Mouse (Mus musculus): Measurements from ENCODE around the gene Slit3.

The Slit3 gene

GRCm38 (mm10) chr11:35120894-35121610, at the start of gene Slit3:
Slit3 (plus strand) TSS chr11:35121224.
- in situ Hi-C loops (cut with MboI, MseI) = loop anchor here in 1 of 2 experiments (10.0 kb wide), 2 partner anchors 294 to 544 kb away; no protein-coding TSS in a partner anchor

DNA sequence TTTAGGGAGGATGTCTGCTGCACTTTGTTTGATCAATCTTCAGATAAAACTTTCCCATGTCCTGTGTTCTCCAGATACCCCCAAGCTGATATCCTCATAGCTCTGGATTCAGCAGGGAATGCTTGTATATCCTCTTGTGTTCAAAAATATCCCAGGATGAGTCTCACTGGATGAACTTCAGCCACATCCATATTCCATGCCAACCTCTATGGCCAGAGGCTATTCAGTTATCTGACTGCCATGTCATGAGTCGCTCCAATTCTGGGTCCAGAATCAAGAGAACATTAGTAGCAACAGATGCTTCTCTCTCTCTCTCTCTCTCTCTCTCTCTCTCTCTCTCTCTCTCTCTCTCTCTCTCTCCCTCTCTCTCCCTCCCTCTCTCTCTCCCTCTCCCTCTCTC, 49.6 kb upstream of the Slit3 start:
- in situ Hi-C loops (cut with MboI, MseI) = no loop called here

- in situ Hi-C loops (cut with MboI, MseI) = no loop called here
Observed at GRCm38 (mm10) chr11:35075411-35075810, 45.6 kb upstream of the Slit3 start.

DNA sequence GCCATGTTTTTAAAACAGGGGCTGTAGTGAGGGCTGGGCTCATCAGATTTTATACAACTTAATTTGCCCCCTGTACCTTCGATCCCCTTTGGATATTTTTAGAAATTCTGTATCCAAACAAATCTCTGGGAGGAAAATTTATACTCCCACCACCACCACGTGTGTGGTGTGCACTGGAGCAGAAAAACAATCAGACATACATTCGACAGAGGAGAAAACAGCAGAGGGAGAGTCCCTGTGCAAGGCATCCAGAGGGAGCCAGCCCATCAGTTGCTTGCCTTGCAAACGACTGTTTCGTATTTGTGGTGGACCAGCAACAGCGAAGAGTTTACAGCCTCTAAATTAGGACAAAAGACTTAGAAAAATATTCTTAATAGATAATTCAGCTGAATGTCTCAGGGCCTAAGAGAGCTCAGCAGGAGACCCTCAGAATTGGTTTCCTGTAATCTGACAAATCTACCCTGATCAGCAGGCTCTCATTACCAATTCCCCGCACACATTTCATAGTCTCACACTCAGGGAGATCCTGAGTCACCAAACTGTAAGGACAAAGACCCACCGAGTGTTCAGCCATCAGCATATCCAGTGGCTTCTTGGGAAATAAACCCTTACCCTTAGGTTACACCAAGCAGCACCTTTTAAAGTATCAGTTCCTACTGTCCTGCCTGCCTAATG, 40.4 kb upstream of the Slit3 start:
- in situ Hi-C loops (cut with MboI, MseI) = no loop called here

DNA sequence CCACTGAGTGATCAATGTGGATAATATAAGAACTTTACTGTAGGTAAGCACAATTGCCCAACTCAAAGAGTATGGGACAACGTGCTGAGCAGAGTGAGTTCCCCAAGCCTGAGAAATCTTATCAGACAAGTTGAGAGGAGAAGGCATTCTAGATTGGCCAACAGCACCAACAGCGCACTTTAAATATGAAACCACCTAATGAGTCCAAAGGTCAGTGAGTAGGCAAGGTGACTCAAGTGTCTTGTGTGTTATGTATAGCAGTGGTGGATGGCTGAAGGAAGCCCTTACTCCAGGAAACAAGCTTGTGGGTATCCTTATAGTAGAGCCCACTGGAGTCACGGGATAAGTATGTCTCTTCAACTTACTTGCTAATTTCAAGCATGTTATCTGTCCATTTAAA, 38.7 kb upstream of the Slit3 start:
- in situ Hi-C loops (cut with MboI, MseI) = no loop called here

GRCm38 (mm10) chr11:35083049-35083448, 38.0 kb upstream of the Slit3 start:
- in situ Hi-C loops (cut with MboI, MseI) = no loop called here

GRCm38 (mm10) chr11:35085351-35085750, 35.7 kb upstream of the Slit3 start:
- in situ Hi-C loops (cut with MboI, MseI) = no loop called here

GRCm38 (mm10) chr11:35086029-35086428, 35.0 kb upstream of the Slit3 start:
- in situ Hi-C loops (cut with MboI, MseI) = no loop called here

DNA sequence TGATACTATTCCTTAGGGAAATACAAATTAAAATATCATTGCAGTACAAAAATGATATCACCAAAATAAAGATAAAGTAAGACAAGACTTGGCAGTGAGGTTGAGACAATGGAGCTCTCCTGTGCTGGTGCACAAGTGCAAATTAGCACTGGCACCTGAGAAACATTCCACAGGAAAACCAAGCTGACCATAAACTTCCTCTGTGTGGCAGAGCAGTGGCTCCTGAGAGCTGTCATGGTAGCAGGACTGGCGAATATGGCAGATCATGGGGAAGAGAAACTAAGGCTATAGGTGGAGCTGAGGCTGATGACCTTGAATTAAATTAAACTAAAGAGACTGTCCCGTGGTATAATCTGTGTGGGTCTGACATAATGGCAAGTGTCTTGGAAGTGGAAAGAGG, 33.6 kb upstream of the Slit3 start:
- in situ Hi-C loops (cut with MboI, MseI) = no loop called here

GRCm38 (mm10) chr11:35088136-35088535, 32.9 kb upstream of the Slit3 start:
- in situ Hi-C loops (cut with MboI, MseI) = no loop called here

DNA sequence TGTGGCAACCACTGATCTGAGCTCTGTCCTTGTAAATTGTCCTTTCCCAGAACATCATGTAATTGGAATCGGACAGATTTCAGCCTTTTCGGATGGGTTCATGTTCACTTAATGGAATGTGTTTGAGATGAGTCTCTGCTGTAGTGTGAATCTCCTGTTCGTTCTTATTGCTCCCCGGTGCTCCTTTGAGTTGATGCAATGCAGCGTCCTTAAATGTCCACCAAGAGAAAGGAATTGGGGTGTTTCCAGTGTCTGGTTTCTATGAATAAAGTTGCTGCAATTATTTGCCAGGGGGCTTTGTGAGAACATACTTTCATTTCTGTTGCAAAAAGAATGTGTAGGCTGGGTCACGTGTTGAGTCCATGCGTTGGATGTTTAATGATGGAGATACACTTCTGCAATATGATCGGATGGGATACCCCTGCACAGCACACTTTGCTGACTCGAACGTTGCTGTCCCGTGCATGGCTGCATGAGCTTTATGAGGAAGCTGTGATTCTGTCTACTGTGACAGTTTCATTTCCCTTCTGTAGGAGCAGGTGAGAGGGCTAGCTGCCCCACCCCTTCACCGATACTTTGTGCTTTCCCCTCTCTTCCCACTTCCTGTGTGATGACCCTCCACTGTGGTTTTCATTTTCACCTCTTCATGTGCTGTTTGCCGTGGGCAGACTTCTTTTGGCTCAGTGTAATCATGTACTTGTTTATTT, 30.2 kb upstream of the Slit3 start:
- in situ Hi-C loops (cut with MboI, MseI) = no loop called here

DNA sequence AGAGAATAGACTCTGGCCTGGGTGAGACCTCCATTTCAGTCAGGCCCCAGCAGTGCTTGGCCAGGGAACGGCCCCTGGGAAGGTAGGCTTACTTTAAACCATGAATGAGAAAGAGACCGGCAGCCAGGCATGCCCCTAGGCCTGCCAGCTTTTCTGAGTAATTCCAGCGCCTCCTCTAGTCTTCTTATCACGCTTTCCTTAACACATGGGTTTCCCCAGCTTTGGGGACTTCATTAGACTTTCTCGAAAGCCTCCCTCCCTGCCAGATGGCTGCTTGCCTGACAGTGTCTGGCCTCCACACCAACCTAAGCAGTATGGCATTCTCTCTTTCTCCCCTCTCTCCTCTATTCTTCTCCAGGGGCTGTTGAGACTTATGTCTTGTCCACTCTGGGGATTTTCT, 24.5 kb upstream of the Slit3 start:
- in situ Hi-C loops (cut with MboI, MseI) = no loop called here

- in situ Hi-C loops (cut with MboI, MseI) = no loop called here
Observed at GRCm38 (mm10) chr11:35109781-35110180, 11.2 kb upstream of the Slit3 start.

GRCm38 (mm10) chr11:35110784-35111183, 10.2 kb upstream of the Slit3 start:
- in situ Hi-C loops (cut with MboI, MseI) = no loop called here

GRCm38 (mm10) chr11:35113290-35113689, 7.7 kb upstream of the Slit3 start:
- in situ Hi-C loops (cut with MboI, MseI) = no loop called here

GRCm38 (mm10) chr11:35116436-35116835, 4.6 kb upstream of the Slit3 start:
- in situ Hi-C loops (cut with MboI, MseI) = no loop called here

- in situ Hi-C loops (cut with MboI, MseI) = no loop called here
Observed at GRCm38 (mm10) chr11:35117871-35118270, 3.2 kb upstream of the Slit3 start.

DNA sequence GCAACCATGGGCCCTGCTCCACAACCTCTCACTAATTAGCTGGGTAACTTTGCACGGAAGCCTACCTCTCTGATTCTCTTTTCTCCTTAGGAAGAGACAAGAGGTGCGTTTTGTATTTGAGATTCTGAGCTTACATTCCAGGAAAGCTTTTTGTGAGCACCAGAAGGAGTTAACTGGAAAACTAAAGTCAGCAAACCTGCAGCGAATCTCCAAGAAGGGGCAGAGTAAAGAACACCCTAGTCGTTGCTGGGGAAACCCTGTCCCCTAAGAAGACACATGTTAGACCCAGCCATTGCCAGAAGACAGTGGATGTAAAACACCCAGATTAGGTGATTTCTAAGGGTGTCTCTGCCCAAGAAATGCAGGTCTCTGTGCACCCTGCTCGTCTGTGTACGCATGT, 2.3 kb upstream of the Slit3 start:
- in situ Hi-C loops (cut with MboI, MseI) = no loop called here

DNA sequence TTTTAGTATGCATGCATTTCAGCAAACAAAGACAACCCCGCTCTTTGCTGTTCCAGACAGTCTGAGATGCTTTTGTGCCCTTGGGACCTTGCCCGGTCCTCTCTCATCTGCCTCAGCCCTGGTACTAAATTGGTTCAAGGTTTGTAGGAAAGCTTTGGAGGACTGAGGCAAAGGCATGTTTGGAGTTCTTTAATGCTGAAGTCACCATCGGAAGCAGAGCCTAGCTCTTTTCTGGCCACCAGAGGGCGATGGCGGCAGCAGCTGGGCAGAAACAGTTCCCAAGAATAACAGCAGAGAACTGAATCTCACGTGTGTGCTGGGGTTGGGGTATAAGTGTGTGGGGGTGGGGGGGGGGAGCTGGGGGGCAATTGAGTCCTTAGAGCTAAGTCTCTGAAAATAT, 1.7 kb upstream of the Slit3 start:
- in situ Hi-C loops (cut with MboI, MseI) = no loop called here

DNA sequence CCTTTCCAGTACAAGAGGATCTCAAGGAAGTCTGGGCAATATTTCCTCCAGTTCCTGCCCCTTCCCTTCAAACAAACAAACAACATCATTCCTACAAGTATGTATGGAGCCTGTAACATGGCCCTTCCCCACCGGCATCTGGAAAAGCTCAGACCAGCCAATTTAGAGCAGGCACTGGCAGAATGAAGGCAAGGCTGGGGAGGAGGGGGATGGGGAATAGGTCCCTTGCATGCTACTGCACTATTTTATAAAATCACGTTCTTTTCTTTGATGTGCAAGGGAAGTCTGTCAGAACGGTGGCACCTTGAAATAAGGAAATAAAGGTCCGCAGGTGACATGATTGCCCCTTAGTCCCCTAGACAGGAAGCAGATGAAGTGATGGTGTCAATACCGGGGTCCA, 948 bp upstream of the Slit3 start:
- in situ Hi-C loops (cut with MboI, MseI) = loop anchor here in 1 of 2 experiments (10.0 kb wide), 2 partner anchors 295 to 545 kb away; no protein-coding TSS in a partner anchor

GRCm38 (mm10) chr11:35121611-35121959, 561 bp downstream of the Slit3 start:
- in situ Hi-C loops (cut with MboI, MseI) = loop anchor here in 1 of 2 experiments (10.0 kb wide), 2 partner anchors 293 to 543 kb away; no protein-coding TSS in a partner anchor

DNA sequence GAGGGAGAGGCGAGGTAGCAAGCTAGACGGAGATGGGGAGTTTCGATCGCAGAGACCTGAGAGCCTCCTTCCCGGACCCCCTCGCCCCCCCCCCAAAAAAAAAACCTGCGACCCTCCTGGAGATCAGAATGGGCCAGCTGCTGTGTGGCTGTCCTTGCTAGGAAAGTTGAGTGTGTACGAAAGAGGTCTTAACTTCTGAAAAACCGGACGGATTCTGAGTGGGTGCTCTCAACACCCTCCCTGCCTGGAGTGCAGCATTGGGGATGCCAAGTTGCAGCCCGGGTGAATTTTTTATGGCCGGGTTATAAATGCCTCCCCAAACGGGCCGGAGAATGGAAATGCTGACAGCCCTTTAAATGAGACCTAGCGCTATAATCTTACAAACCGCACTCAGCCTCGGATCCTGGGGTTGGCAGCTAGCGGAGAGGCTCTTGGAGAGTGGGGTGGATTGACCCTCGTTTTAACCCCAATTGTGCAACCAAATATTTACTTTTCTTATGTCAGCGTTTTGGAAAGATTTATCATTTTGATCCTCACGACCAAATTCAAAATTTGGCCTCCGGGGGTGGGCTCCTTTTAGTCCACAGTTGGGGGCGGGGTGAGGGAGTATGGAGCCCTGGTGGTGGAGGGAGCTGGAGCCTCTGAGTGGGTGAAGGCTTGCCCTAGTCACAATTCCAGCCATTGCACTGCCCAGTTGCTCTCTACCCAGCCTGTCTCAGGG, 1.2 kb downstream of the Slit3 start:
- in situ Hi-C loops (cut with MboI, MseI) = loop anchor here in 1 of 2 experiments (10.0 kb wide), 2 partner anchors 293 to 543 kb away; no protein-coding TSS in a partner anchor
